Mouse (Mus musculus): ENCODE measurements around the gene Cdk5rap3.

Cdk5rap3 gene

DNA sequence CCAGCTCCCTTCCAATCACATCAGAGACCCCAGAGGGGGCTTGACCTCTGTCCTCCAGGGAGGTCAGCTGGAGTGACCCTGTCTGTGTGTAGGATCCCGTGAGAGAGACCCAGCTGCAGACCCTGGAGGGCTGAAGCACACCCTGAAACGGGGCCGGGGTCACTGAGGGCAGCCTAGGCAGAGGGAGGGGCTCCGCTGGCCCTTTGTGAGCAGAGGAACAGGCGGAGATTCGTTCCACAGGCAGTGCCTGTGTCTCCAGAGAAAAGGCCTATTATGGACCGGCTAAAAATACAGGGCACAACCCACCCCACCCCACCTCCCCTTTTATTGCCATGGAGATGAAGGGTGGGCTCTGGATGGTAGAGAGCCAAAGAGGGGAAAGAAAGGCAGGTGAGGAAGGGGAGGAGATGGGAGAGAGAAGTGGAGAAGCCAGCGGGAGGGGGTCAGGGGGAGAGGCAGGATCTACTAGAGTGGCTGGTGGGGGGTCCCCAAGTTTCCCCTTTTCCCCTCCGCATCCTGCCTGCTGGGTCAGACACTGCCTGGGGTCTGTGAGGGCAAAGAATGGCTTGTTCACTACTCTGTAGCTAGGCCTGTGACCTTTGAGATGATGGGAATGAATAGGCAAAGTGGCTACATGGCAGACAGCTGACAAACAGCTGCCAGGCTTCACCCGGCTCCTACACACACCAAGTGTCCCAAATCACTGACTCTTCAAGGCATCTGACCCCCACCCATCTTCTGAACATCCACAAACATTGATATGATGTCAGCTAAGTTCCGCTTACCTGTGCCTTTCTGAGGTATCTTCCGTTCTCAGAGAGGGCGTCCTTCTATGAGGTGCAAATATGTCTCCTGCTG, 16.6 kb downstream of the Cdk5rap3 start:
- DNase-seq (ENCODE audit: low read depth, low spot score): no peak

DNA sequence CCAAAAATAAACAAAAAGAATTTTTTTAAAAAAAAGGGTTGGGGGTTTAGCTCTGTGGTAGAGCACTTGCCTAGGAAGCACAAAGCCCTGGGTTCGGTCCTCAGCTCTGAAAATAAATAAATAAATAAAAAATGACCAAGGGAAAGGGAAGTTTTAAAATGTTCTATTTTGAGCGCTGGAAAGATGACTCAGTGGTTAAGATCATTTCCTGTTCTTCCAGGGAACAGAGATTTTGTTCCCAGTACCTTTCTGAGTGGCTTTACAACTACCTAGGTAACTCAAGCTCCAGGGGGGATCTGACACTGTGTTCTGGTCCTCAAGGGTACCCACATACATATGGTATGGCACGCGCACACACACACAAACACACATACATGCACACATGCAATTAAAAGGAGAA, 20.4 kb downstream of the Cdk5rap3 start:
- no peak for DNase-seq (ENCODE audit: low read depth, low spot score)

DNA sequence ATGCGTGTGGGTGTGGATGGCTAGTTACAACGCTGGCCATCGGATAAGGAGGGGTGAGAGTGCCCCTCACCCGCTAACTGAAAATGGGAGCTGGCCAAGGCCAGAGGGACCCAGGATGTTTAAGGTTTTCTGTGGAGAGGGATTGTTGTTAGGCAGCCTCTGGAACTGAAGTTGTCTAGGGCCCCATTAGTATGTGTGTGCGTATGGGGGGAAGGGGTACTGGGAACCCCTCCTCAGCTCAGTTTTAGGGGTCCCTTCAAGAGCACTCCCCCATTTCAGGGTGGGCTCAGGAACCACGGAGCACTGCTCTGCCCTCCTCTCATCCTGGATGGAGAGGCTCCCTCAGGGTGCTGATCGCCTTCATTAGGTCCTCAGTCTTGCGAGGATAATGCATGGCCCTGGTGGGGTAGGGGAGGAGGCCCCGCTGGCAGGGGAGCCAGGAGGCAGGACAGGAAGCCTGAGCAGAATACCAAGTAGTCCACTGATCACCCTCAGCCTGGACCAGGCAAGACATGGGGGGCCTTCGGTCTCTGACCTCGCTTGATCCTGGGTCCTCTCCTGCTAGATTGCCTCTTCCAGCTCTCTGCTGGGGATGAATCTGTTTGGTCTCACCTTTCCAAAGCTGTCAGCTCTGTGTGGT, 23.0 kb downstream of the Cdk5rap3 start:
- no peak for DNase-seq (ENCODE audit: low read depth, low spot score)

DNA sequence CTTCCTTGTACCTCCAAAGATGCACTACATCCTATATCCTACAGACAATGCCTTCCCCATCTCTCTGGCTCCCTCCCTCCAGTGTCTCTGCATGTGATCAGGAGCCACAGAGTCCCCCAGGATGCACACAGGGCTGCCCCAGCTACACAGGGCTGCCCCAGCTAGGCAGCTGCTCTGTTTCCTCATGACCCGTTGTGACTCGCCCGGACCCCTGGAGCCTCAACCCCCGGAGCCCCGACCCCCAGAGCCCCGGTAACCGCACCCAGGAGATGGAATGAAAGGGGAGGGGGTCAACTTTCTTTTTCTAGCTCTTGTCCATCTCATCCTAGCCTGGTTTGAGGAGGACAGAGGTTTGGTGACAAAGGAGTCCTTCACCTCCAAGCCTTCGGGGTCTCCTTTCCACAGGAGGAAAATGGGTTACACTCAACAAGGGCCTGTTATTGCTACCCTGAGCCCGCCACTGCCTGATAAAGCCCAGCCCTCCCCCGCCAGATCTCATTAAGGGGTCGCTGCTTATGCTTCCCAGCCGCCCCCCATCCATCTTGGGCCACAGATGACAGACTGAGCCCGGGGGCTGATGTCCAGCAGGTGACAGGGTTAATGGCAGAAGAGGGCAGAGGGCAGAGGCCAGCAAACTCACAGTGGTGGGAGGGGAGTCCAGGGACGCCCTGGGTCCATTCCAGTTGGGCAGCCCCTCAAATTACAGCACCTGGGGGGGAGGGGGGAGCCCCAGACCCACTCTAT, 24.3 kb downstream of the Cdk5rap3 start:
- DNase-seq (ENCODE audit: low read depth, low spot score): no peak

DNA sequence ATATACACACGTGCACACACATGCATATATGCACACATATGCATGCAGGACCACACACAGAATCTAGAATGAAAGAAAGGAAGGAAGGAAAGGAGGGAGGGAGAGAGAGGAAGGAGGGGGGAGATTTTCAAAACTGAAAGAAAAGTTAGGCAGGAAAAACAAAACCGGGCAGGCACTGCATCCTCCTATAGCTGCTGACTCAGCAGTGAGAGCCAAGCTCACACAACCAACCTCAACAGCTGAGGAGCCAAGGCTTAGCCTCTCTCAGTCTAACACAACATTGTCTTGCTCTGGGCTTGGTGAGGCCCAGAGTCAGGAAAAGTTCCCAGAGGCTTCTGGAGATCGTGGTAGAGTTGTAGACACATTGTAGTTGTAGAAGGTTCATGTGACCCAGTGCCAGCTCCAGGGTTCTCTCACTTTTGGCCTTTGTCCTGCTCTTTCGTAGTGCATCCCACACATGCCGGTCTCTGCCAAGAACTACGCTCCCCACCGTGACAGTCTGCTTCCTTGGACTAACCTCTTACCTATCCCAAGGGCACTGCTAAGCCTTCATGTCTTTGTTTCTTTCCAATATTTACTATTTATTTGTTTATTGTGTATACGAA, 29.3 kb downstream of the Cdk5rap3 start:
- DNase-seq (ENCODE audit: low read depth, low spot score): no peak

DNA sequence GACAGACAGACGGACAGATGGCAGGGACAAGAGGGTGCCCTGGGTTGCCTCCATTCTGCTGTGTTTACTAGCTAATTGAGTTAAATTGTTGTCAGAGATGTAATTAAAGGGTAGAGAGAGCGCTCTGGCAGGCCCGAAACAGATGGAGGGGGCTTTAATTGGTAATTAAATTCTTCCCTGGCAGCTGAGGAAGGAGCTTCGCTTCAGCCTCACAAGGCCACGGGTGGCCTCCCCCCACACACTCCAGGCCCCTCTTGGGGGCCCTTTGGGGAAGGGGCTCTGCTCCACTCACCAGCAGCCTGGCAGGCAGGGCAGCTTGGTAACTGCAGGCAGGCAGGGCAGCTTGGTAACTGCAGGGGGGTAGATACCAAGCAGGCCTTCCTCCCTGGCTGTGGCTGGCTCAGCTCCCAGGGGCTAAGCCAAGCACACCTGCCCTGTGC, 30.4 kb downstream of the Cdk5rap3 start:
- no peak for DNase-seq (ENCODE audit: low read depth, low spot score)

DNA sequence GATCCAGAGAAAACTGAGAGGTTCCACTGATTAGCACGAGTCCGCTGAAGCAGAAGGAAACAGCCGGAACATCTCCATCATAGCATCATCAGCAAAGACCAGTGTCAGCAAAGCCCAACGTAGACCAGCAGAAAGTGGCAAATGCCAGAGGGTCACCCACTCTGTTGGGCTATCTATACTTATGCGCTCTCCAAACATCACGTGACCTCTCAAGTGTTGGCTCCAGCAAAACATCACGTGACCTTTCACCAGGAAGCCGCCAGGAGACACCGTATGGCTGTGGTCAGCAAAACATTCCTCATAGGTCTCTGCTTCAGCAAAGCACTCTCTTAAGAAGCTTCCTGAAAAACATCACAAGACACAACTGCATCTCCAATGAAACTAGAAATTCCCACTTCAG, 36.0 kb downstream of the Cdk5rap3 start:
- no peak for DNase-seq (ENCODE audit: low read depth, low spot score)

DNA sequence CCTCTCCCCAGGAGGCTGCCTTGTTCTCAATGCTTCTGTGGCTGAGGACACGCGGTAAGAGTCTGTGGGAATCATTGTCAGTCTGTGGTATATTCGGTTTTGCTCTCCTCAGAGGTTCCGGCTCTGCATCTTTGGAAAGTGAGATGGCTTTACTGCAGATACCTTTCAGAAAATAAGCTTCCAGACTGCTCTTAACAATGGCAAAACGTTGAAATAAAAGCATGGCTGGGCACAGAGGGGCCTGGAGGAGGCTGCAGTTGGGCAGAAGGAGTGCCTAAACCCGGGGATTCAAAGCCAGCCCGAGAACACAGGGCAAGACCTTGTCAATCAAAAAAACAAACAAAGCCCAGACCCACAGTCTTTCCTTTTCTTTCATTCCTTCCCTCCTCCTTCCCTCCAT, 36.9 kb downstream of the Cdk5rap3 start:
- DNase-seq (ENCODE audit: low read depth, low spot score): no peak

DNA sequence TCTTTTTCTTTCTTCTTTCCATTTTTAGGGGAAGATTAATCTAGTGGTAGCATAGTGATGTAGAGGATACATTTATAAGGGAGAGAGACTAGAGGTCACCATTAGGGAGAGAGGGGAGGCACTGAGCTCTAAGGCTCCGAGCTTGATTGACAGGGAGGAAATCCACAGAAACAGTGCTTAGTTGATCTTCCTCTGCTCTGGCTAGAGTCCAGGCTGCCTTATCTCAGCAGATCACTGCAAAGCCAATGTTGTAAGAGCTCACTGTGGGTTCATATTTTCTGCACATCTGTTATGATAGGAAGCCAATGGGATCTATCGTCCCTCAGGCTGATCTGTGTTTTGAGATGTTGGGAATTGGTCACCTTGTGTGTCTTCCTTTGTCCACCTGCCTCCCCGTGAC, 37.6 kb downstream of the Cdk5rap3 start:
- DNase-seq (ENCODE audit: low read depth, low spot score): no peak

DNA sequence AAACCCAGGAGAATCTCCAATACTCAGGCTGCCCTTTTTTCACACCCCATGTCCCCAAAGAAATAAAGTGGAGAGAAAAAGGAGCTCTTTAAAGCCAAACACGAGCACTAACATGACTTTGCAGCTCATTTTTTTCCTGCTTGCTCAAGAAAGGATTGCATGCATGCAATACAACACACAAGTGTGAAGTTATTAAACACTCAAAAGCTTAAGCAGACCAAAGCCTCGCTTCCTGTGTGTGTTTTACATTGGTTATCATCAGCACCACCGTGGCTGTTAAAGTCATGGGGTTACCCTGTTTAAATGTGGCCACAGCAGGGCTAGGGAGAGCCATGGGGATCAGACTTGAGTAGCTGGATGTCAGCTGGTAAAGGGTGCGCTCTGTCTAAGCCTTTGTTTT, 39.2 kb downstream of the Cdk5rap3 start:
- DNase-seq (ENCODE audit: low read depth, low spot score): no peak

DNA sequence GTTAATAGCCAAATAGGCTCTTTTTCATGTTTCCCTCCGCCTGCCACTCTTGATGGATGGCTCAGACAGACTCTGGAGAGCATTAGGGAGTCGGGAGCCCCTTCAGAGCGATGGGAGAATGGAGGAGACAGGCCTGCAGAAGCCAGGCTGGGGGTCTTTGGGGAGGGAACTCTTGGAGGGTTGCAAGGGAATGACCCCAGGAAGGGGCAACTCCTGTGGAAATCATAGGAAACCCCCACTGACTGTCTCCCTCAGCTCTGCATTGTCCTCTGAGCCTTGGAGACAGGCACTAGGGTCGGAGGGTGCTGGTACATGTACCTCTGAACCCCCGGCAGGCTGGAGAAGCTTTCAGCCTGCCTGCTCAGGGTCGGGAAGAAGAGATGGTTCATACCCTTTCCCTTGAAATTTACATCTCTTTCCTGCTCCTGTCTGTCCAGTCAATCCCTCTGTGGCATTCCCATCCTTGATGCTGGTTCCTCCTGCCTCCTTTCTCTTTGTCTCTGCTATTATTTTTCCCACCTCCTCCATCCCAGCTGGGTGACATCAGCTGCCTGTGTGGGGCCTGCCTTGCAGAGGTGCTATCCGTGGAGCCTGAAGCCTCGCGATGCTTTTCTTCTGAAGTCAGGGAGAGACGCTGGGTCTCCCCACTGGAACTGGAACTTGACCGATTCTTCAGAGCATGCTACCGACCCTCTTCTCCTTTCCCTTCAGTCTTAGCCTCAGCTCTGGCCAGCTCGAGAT, 39.8 kb downstream of the Cdk5rap3 start:
- DNase-seq (ENCODE audit: low read depth, low spot score): no peak

DNA sequence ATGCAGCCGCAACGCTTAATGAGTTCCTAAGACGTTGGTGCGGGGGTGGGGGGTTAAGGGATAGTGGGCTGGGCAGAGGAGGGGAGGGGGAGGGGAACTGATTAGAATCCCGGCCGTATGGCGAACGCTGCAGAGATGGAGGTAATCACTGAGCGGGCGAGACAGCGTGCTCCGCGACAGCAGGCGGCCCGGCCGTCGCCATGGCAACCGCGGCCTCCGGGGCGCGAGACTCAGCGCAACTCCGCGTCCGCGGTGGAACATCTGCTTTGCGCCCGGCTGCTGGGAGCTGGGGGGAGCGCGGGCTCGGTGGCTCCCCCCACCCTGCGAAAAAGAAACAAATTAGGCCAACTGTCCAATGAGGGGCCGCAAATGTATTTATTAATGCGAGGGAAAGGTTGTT, 40.6 kb downstream of the Cdk5rap3 start:
- no peak for DNase-seq (ENCODE audit: low read depth, low spot score)

DNA sequence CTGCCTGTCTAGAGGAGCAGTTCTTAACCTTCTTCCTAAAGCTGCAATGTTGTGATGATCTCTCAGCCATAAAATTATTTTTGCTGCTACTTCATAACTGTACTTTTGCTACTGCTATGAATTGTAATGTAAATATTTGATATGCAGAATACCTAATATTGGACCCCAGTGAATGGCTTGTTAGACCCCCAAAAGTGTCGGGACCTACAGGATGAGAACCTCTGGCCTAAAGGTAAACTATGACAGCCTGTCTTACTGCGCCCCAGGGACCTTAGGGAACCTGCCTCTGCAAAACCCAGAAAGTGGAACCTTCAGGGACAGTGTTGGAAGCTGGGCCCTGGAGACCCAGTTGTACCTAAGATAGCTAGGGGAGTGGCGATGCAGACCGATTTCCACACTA, 41.0 kb downstream of the Cdk5rap3 start:
- no peak for DNase-seq (ENCODE audit: low read depth, low spot score)

DNA sequence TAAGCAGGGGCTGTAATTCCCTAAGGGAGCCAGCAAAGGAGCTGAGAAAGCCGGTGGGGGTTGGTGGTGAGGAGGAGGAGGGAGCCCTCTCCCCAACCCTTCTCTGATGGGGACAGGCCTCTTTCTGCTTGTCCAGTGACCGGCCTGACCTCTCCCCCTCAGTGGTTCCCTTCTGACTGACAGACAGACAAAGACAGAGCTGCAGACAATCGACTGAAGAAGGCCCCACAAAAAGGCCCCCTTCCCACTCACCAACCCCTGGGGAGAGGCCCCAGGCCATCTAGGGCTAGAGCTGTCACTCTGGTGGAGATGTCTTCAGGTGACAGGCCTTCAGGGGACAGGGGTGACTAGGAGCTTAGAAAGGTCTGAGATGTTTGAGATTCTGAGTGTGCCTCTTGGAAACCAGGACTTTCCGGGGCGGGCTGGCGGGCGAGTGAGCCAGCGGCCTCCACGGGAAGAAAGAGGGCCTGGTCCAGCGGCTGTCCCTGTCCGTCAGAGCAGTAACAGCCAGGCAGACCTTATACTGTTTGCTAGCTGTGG, 42.6 kb downstream of the Cdk5rap3 start:
- no peak for DNase-seq (ENCODE audit: low read depth, low spot score)

DNA sequence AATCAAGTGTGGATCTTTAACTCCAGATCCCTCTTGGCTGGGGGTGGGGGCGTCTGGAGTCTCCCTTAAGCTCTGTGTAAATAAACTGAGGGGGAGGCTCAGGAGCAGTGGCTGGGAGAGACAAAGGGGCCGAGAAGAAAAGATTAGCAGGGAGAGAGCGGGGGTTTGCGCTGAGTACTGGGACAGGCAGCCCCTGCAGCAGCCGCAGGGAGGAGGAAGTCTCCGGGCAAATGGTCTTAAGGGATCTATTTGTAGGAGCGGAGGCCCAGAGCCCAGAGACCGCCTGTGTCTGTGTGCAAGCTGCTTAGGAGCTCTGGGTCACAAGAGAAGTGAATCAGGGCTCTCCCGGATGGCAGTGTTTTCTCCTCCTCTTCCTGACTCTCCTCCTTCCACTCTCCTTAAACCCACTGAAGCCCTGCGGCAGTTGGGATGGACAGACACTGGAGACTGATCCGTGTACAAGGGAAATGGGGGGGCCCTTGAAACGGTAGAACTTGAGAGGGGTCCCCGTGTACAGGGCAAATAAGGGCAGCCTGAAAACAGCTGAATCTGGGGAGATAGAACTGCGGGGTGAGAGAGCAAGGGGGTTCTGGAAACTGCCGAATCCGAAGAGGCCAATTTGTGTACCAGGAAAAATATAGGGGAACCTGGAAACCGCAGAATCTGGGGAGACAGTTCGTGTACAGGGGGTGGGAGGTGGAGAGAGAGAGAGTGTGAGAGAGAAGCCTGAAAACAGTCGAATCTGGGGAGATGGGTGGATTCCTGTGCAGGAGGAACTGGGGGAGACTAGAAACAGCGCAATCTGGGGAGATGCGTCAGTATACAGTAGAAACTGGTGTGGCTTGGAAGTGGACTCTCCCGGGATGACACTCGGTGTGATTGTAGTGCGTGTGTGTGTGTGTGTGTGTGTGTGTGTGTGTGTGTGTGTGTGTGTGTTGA, 43.6 kb downstream of the Cdk5rap3 start:
- DNase-seq (ENCODE audit: low read depth, low spot score): no peak

DNA sequence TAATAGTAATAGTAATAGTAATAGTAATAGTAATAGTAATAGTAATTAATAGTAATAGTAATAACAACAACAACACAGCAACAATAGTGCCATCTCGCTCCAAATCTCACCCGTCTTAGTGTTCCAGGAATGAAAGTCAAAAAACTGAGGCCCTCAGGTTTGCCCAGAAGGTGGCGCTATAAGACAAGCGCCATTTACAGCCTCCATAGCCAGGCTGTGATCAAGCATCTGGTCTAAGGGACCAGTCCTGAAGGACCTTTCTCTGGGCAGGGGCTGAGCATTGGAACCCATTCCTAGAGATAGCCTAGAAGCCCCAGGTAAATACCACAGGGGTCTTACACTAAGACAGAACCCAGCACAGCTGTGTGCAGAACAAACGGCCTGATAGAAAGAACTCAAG, 49.1 kb downstream of the Cdk5rap3 start:
- no peak for DNase-seq (ENCODE audit: low read depth, low spot score)

DNA sequence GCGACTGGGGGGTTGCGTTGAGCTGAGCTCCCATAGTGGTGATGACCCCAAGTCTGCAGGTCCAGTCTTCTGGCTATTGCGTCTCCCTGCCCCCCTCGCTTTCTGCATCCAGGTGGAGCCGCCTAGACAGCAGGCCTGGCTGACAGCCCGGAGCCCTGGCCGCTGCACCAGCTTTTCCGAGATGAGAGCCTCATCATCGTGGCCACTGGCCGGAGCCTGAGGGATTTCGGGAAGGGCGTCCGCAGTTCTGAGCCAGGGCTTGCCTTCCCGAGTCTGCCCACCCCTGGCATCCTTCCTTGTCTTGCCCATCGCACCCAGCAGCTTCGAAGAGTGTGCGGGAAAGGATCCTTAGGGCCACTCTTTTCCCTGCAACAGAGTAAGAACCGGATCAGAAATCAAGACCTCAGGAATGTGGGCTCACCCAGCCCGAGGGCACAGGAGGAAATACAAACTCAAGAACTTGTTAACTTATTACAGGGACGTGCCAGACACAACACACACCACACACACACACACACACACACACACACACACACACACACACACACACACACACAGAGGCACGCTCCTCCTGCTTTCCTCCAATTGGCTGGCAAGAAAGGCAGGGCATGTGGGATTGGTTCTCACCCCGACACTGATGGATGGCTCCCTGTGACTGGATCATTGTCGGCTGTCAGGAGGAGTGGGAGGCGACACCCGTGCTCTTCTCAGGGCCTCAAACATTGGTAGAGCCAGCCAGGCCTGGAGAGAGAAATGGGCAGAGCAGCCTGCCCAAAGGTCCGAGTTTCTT, 52.9 kb downstream of the Cdk5rap3 start:
- DNase-seq (ENCODE audit: low read depth, low spot score): no peak

DNA sequence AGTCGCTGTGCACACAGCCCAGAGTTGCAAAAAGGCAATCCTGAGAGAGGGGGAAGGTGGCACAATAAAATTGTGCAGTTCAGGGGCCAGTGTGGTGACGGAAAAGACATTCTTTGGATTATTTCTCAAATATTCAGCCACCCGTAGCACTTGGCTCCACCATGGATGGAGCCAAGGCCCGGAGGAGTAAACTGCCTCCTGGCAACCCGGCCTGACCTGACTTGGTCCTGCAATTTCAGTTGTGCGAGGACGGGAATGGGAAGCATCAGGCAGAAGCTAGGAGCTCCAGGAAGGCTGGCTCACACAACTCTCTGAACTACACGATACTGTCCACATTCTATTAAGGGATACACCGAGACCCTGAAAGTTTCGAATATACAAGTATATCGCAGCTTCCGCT, 53.8 kb downstream of the Cdk5rap3 start:
- no peak for DNase-seq (ENCODE audit: low read depth, low spot score)

DNA sequence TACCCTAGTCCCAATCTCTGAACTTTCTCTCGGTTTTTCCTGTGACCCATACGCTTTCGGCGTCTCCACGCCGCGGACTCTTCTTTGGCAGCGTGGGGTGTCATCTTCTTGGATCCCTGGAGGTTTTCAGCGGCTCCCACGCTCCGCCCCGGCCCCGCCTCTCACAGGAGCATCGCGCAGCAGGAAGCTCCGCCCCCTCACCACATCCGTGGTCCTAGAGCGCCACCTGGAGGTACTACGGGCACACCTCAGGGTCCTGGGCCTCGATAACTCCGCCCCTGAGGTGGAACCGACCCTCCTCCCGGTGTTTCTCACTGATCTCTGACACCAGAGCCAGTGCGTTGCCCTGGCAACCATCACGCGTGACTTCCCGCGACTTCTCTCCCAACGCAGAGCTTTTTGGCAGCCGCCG, 54.4 kb downstream of the Cdk5rap3 start:
- peak; percentile 82 for DNase-seq (ENCODE audit: low read depth, low spot score)

All from telencephalon, adult 2 months (tissue).